Mouse (Mus musculus): ENCODE results near the gene Pdzd2.

GRCm38 (mm10) chr15:12354281-12354810 is 385.4 kb downstream of the Pdzd2 start:
- no peak for TF ChIP-seq TAL1 (IDR thresholded peaks at IDR 0.05; ENCODE audit: low read length)
- no peak for TF ChIP-seq GATA1 (IDR thresholded peaks at IDR 0.05; ENCODE audit: low read length)
